Mouse (Mus musculus) heart, postnatal 0 days (tissue): Measurements from ENCODE around the gene Mettl21a. TPM values are rescaled to one million over a fixed set of nuclear protein-coding genes. Genes with fewer than 3 reads are reported as not detected.

Source experiments
- ATAC-seq: fragments of 200-750 bp; cut with Nextera tagmentation; 2 replicates; pipeline ENCODE4 v1.8.0; 2017; ENCODE audit warnings: low read depth, moderate number of reproducible peaks, moderate library complexity; ENCODE audit not compliant: insufficient read depth
- DNase-seq: peaks from one replicate; pipeline ENCODE4 v3.0.0-alpha.2; 2016; ENCODE audit warnings: low spot score
- H3K27ac ChIP-seq: fragments of 300-500 bp; sonication (generic); 2 replicates; pipeline ENCODE4 v1.5.1; 2014; ENCODE audit warnings: low read depth, mild to moderate bottlenecking
- H3K27me3 ChIP-seq: fragments of 300-500 bp; sonication (generic); 2 replicates; pipeline ENCODE4 v1.6.1; 2014; ENCODE audit warnings: low read length, mixed read lengths; ENCODE audit not compliant: control insufficient read depth, insufficient read depth
- H3K36me3 ChIP-seq: fragments of 300-500 bp; sonication (generic); replicated peaks from 2 replicates; pipeline ENCODE4 v1.6.1; 2014; ENCODE audit warnings: low read length, mixed read lengths; ENCODE audit not compliant: control insufficient read depth, insufficient read depth
- H3K4me1 ChIP-seq: fragments of 300-500 bp; sonication (generic); 2 replicates; pipeline ENCODE4 v1.6.1; 2014; ENCODE audit warnings: antibody characterized with exemption; ENCODE audit not compliant: control insufficient read depth, insufficient read depth
- H3K4me2 ChIP-seq: fragments of 300-500 bp; sonication (generic); 2 replicates; pipeline ENCODE4 v1.6.1; 2014; ENCODE audit warnings: low read depth, mild to moderate bottlenecking, low read length, moderate library complexity
- H3K4me3 ChIP-seq: fragments of 300-500 bp; sonication (generic); 2 replicates; pipeline ENCODE4 v1.5.1; 2014; ENCODE audit warnings: low read depth, low read length
- H3K9ac ChIP-seq: fragments of 300-500 bp; sonication (generic); replicated peaks from 2 replicates; pipeline ENCODE4 v1.6.1; 2014; ENCODE audit warnings: low read depth, low read length, mixed read lengths
- H3K9me3 ChIP-seq: fragments of 300-500 bp; sonication (generic); replicated peaks from 2 replicates; pipeline ENCODE4 v1.6.1; 2016; ENCODE audit warnings: low read length; ENCODE audit not compliant: control insufficient read depth
- CTCF ChIP-seq: IDR thresholded peaks from 2 replicates; pipeline ENCODE4 v1.5.1; 2016; ENCODE audit warnings: antibody characterized with exemption, control low read depth, low read depth
- EP300 ChIP-seq: IDR thresholded peaks from 2 replicates; pipeline ENCODE4 v1.6.1; 2016; ENCODE audit warnings: antibody characterized with exemption, low read depth
- WGBS: fragments of 180-500 bp; shearing (Covaris S2); extraction: QIAGEN DNeasy Blood & Tissue Kit; methylation state at CpG from one replicate; pipeline ENCODE4 v1.1.7; 2014; 5-methylcytosine and 5-hydroxymethylcytosine counted together
- polyA plus RNA-seq: library from polyadenylated mRNA; unstranded; fragments of >200 nt; fragmentation: Nextera tagmentation; extraction: Ambion mirVana; gene quantifications from 2 replicates; pipeline ENCODE4 v1.2.1, GENCODE M21; 2015
- total RNA-seq: library from RNA; depleted of rRNA; stranded (reverse); fragments of >200 nt; gene quantifications from 2 replicates; pipeline ENCODE4 v1.2.3, GENCODE M21; 2014; ENCODE audit warnings: low replicate concordance; rRNA removed

Gene Mettl21a
- total RNA-seq (10.2 and 21.0 TPM in 2 replicates), polyA plus RNA-seq (9.9 and 10.3 TPM in 2 replicates)

DNA sequence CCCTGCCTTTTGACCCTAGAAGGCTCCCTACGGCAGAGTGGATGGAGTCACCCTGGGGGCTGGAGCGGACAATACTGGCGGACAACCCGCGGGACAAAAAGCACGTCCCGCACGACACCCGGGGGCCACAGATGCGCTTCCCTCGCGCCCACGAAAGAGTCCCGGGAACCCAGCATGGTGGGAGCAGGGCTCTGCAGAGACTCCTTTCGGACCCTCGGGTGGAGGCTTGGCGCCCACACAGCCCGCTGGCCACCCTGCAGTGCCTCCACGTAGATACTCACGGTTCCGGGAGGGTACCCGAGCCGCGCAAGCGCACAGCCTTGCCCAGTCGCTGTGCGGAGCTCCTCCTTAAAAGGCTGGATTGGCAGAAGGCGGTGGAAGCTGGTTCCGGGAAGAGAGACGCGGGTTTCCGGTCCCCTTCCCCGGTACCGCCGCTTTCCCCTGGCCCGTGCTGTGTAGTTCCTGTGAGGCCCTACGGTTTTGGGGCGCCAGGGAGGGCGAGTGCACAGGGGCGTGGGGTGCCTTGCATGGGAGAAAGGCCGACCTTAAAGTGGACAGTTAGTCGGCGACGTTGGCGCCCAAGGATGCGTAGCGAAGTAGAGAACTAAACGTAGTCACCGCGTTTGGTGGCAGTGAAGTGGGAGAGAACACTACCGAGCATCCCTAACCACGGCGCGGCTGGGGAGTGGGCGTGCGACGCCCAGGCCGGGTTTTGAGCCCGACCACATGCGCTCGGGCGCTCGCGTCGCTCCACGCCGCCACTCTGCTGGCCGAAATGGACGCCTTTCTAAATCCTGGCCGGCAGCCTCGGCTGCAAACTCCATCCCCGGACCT is at the start of gene Mettl21a:
Mettl21a (minus strand) TSS at position 362 of the 834 bp plus-strand sequence.
- DNase-seq (peak; percentile 92), ATAC-seq (peak; percentile 93)
- Histone ChIP-seq H3K4me3 (peak within 1 kb of the TSS; percentile 62), H3K4me1 (peaks cover 13% of the 10 kb centered on the region), H3K27me3 (no peaks in the 10 kb centered on the region), H3K27ac (peak within 1 kb of the TSS; percentile 96), H3K36me3 (peaks cover 19% of the 10 kb centered on the region; the same call in 1 of the 2 replicates), H3K9me3 (no peaks in the 10 kb centered on the region), H3K9ac (peak within 1 kb of the TSS; percentile 64), H3K4me2 (peak within 1 kb of the TSS; percentile 85)
- TF ChIP-seq EP300 (peak; percentile 36), CTCF (no peak)
- under 1% methylated on average over 69 of the region's 72 CpGs for WGBS

DNA sequence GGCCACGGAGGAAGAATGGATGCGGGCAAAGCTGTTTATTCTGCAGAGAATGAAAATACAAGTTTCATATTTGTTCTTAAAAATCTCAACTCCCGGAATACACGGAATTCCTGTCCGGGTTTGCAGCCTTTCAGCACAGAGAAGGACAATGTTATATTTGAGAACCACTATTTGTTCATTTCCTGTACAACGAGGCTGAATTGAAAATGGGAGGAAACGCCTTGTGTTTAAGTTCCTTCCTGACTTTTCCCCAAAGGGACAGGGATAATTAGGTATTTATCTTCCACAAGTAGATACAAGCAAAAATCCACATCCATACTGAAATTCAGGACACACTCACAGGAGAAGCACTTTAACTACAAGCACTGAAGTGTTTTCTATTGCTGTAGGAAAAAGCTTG is 41.8 kb upstream of the Mettl21a start:
- H3K9me3 ChIP-seq, result no peaks in the 10 kb centered on the region
- H3K9ac ChIP-seq, result no peak overlapping the region
- WGBS, result 48% methylated on average over 7 of the region's 7 CpGs
- ATAC-seq, result no peak
- no peaks in the 10 kb centered on the region for H3K36me3 ChIP-seq
- no peaks in the 10 kb centered on the region for H3K27me3 ChIP-seq
- H3K4me2 ChIP-seq, result peak overlapping the region; percentile 44
- TF ChIP-seq CTCF (no peak), EP300 (peak; percentile 67; the same call in 1 of the 2 replicates)
- H3K4me3 ChIP-seq, result no peak overlapping the region
- H3K27ac ChIP-seq, result peak overlapping the region; percentile 81
- no peaks in the 10 kb centered on the region for H3K4me1 ChIP-seq
- peak; percentile 57 for DNase-seq

DNA sequence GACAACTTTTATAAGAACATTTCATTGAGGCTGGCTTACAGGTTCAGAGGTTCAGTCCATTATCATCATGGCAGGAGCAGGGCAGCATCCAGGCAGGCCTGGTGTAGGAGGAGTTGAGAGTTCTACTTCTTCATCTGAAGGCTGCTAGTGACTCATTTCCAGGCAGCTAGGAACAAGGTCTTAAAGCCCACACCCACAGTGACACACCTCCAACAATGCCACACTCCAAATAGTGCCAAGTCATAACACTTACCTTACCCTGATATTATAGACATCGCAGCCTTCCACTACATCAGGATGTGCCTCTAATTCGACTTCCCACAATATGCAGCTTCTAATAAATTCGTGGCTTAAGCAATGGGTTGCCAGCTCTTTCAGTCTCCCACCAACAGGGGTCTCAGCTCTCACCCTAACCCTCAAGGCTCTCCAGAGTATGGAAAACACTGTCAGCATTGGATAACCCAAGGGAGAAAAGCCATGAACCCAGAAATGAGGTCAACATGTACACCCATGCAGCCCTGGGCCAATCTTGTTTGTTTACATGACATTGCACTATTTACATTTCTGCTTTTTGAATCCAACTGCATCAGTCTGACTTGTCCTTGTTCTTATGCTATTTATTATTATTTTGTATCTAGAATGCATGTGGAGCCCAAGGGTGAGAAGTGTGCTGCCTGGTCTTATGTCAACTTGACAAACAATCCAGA is 39.5 kb upstream of the Mettl21a start:
- H3K4me1 ChIP-seq, result no peaks in the 10 kb centered on the region
- H3K4me3 ChIP-seq, result no peak overlapping the region
- H3K27me3 ChIP-seq, result no peaks in the 10 kb centered on the region
- no peak overlapping the region for H3K27ac ChIP-seq
- H3K4me2 ChIP-seq, result no peak overlapping the region
- ATAC-seq (no peak), DNase-seq (no peak)
- no peaks in the 10 kb centered on the region for H3K36me3 ChIP-seq
- WGBS, result 76% methylated on average over 3 of the region's 3 CpGs
- no peaks in the 10 kb centered on the region for H3K9me3 ChIP-seq
- H3K9ac ChIP-seq, result no peak overlapping the region
- TF ChIP-seq CTCF (no peak), EP300 (no peak)

DNA sequence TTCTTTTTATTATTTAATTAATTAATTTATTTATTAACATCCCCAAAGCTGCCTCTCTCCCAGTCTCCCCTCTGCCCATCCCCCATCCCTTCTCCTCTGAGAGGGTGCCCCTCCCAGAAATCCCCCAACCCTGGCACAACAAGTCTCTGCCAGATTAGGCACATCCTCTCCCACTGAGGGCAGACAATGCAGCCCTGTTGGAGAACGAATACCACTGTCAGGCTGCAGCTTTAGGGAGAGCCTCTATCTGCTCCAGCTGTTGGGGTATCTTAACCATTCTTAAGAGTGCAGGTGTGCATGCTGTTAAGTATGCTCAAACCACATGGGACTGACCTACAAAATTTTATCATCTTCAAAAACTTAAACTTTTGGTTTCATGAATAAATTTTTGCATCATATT is 38.4 kb upstream of the Mettl21a start:
- Histone ChIP-seq H3K9ac (no peak overlapping the region), H3K4me1 (no peaks in the 10 kb centered on the region), H3K27me3 (no peaks in the 10 kb centered on the region), H3K4me3 (no peak overlapping the region), H3K9me3 (no peaks in the 10 kb centered on the region), H3K27ac (no peak overlapping the region), H3K36me3 (no peaks in the 10 kb centered on the region), H3K4me2 (no peak overlapping the region)
- TF ChIP-seq CTCF (no peak), EP300 (no peak)
- 37% methylated on average over 1 of the region's 1 CpGs for WGBS
- ATAC-seq (no peak), DNase-seq (no peak)

DNA sequence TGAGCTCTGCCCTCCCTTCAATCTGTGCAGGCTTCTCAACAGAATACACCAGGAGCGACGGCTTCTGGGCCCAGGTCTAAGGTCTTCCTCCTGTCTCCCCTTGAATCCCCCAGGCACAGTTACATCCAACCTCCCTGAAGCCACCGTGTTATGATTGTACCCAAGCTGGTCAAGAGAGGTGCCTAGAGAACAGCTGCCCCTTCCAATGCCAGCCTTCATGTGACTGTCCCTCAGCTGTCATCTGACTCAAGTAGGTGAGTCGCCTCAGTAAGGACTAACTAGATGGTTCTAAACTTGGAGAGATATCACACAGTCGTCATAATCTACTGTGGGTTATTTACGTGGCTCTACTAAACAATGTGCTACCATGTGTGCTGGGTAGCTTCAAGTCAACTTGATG is 36.7 kb upstream of the Mettl21a start:
- 79% methylated on average over 6 of the region's 6 CpGs for WGBS
- Histone ChIP-seq H3K36me3 (no peaks in the 10 kb centered on the region), H3K4me2 (no peak overlapping the region), H3K9ac (no peak overlapping the region), H3K9me3 (no peaks in the 10 kb centered on the region), H3K27me3 (no peaks in the 10 kb centered on the region), H3K4me3 (no peak overlapping the region), H3K27ac (no peak overlapping the region), H3K4me1 (no peaks in the 10 kb centered on the region)
- ATAC-seq (no peak), DNase-seq (no peak)
- no peak for TF ChIP-seq CTCF
- TF ChIP-seq EP300, result no peak
